ENCODE assay signal across 10 mouse cellular contexts in the genomic region with DNA sequence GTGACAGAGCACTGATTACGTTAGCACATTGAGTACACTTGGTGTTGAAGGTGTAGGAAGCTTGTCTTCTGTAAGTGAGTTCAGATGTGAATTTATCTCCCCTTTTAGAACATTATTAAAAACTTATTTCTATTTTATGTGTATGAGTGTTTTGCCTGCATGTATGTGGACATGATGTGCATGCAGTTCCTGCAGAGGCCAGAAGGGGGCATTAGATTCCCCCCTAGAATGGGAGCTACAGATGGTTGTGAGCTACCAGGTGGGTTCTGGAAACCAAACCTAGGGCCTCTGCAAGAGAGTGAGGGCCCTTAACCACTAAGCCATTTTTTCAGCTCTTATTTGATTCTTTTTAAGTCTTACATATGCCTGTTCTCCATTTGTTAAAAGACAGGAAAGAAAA.
DNase-seq lines count a peak whose midpoint lies in the region; ATAC-seq lines count a peak whose summit lies in the region.
"Had no signal": no experiment of that assay in that cellular context is flagged by ENCODE, and none has a peak within 500 bp of the region (broad histone marks: within the 10 kb centered on the region; RNA-seq: fewer than 3 reads in every experiment).

No protein-coding gene starts in this region.

- no peaks in the 10 kb centered on the region for H3K4me1 ChIP-seq in limb, embryonic 11.5 days (ENCODE audit: control insufficient read depth, insufficient read depth, low read length)
- no peaks in the 10 kb centered on the region for H3K4me1 ChIP-seq in limb, embryonic 10.5 days
- H3K4me1 ChIP-seq: liver, embryonic 13.5 days had no signal

- ATAC-seq in frontal cortex, adult (ENCODE audit: low TSS enrichment): 0 out of 2 replicates have a peak, but pooled peaks have one; percentile 20
- ATAC-seq in limb, embryonic 11.5 days (ENCODE audit: insufficient number of reproducible peaks, low FRiP score, low TSS enrichment, low read depth): no peak

- H3K4me2 ChIP-seq in limb, embryonic 11.5 days (ENCODE audit: low read depth, severe bottlenecking): no peak overlapping the region
- H3K4me2 ChIP-seq: liver, embryonic 13.5 days had no signal

- no peak for DNase-seq in frontal cortex, postnatal 10 days (ENCODE audit: low spot score in 2 of 2)
- DNase-seq in limb, embryonic 11.5 days (ENCODE audit: low spot score): peak; percentile 27
- DNase-seq in limb, embryonic 10.5 days (ENCODE audit: low spot score): no peak
- peak; percentile 9 for DNase-seq in B cell, adult 2 months
- peak; percentile 58 for DNase-seq in R1 (ENCODE audit: low read depth, low spot score)
- DNase-seq in spleen, postnatal 10 days (ENCODE audit: low spot score in 2 of 2): no peak
- no peak for DNase-seq in layer of hippocampus, postnatal 10 days (ENCODE audit: low spot score in 2 of 2)
- DNase-seq: liver, embryonic 13.5 days had no signal

- H3K9me3 ChIP-seq in limb, embryonic 11.5 days (ENCODE audit: control insufficient read depth, low read length): no peaks in the 10 kb centered on the region
- no peaks in the 10 kb centered on the region for H3K9me3 ChIP-seq in limb, embryonic 10.5 days (replicated peaks)
- H3K9me3 ChIP-seq: liver, embryonic 13.5 days had no signal

- H3K27me3 ChIP-seq in limb, embryonic 11.5 days (ENCODE audit: control insufficient read depth, insufficient read depth, low read length): no peaks in the 10 kb centered on the region
- no peaks in the 10 kb centered on the region for H3K27me3 ChIP-seq in limb, embryonic 10.5 days (ENCODE audit: low read depth, poor library complexity, severe bottlenecking)
- H3K27me3 ChIP-seq: liver, embryonic 13.5 days had no signal

- no peak overlapping the region for H3K27ac ChIP-seq in limb, embryonic 11.5 days (replicated peaks; ENCODE audit: low read depth, low read length)
- no peak overlapping the region for H3K27ac ChIP-seq in limb, embryonic 10.5 days
- H3K27ac ChIP-seq: liver, embryonic 13.5 days had no signal

- no peak overlapping the region for H3K4me3 ChIP-seq in limb, embryonic 11.5 days (ENCODE audit: low read depth, low read length)
- no peak overlapping the region for H3K4me3 ChIP-seq in limb, embryonic 10.5 days
- H3K4me3 ChIP-seq: liver, embryonic 13.5 days had no signal

- H3K9ac ChIP-seq in limb, embryonic 11.5 days (ENCODE audit: low read length): no peak overlapping the region
- H3K9ac ChIP-seq: liver, embryonic 13.5 days had no signal

- H3K36me3 ChIP-seq in limb, embryonic 11.5 days (ENCODE audit: control insufficient read depth, insufficient read depth, low read length): no peaks in the 10 kb centered on the region
- H3K36me3 ChIP-seq in limb, embryonic 10.5 days: no peaks in the 10 kb centered on the region
- H3K36me3 ChIP-seq: G1E; liver, embryonic 13.5 days had no signal

- 95% methylated on average over 1 of the region's 1 CpGs for WGBS in limb, embryonic 11.5 days
- WGBS in limb, embryonic 10.5 days: 92% methylated on average over 1 of the region's 1 CpGs

Comparison
In these comparisons a context has a peak if more than half of its experiments do, and no peak if none do; other contexts are left out.
1. DNase-seq: peak in limb, embryonic 11.5 days (single experiment), B cell, adult 2 months (2 of 2) and R1 (single experiment); none in frontal cortex, postnatal 10 days (0 of 2), limb, embryonic 10.5 days (single experiment), spleen, postnatal 10 days (0 of 2) and layer of hippocampus, postnatal 10 days (0 of 2).